Mouse (Mus musculus): Measurements from ENCODE around the gene Plekhg6.

DNA sequence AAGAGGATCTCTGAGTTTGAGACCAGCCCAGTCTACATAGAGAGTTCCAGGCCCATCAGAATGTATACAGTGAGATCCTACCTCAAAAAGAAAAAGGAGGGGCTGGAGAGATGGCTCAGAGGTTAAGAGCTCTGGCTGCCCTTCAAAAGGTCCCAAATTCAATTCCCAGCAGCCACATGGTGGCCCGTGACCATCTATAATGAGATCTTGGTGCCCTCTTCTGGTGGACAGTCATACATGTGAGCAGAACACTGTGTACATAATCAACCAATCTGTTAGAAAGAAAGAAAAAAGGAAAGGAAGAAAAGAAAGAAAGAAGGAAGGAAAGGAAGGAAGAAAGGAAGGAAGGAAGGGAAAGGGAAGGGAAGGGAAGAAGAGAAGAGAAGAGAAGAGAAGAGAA is 14.5 kb downstream of the Plekhg6 start:
- TF ChIP-seq GATA1 (IDR thresholded peaks at IDR 0.05; ENCODE audit: borderline replicate concordance, low read length) (no peak), FLI1 (IDR thresholded peaks at IDR 0.05; ENCODE audit: low read length) (no peak)

Measured in megakaryocyte, embryonic 14.5 days (primary cell).